Mouse (Mus musculus) embryonic facial prominence, embryonic 14.5 days (tissue): ENCODE data around the gene Sec14l4. TPM values are rescaled to one million over a fixed set of nuclear protein-coding genes. Genes with fewer than 3 reads are reported as not detected.

Experiments
- ATAC-seq: fragments of 200-750 bp; cut with Nextera tagmentation; 2 replicates; pipeline ENCODE4 v1.8.0; 2017; ENCODE audit warnings: low read depth, moderate number of reproducible peaks, moderate TSS enrichment
- DNase-seq: peaks from one replicate; pipeline ENCODE4 v3.0.0-alpha.2; 2015; ENCODE audit warnings: low spot score
- H3K27ac ChIP-seq: fragments of 300-500 bp; sonication (generic); replicated peaks from 2 replicates; pipeline ENCODE4 v1.5.1; 2014; ENCODE audit warnings: low read depth, mild to moderate bottlenecking, low read length, moderate library complexity
- H3K27me3 ChIP-seq: fragments of 300-500 bp; sonication (generic); replicated peaks from 2 replicates; pipeline ENCODE4 v1.6.1; 2014; ENCODE audit warnings: low read length; ENCODE audit not compliant: control insufficient read depth, insufficient read depth
- H3K36me3 ChIP-seq: fragments of 300-500 bp; sonication (generic); 2 replicates; pipeline ENCODE4 v1.6.1; 2014; ENCODE audit warnings: low read length, mixed read lengths; ENCODE audit not compliant: control insufficient read depth, insufficient read depth
- H3K4me1 ChIP-seq: fragments of 300-500 bp; sonication (generic); 2 replicates; pipeline ENCODE4 v1.6.1; 2014; ENCODE audit warnings: antibody characterized with exemption, low read length; ENCODE audit not compliant: control insufficient read depth, insufficient read depth
- H3K4me2 ChIP-seq: fragments of 300-500 bp; sonication (generic); 2 replicates; pipeline ENCODE4 v1.6.1; 2014; ENCODE audit warnings: low read depth, mild to moderate bottlenecking, low read length, moderate library complexity, mixed read lengths
- H3K4me3 ChIP-seq: fragments of 300-500 bp; sonication (generic); 2 replicates; pipeline ENCODE4 v1.5.1; 2014; ENCODE audit warnings: low read depth, mild to moderate bottlenecking, low read length
- H3K9ac ChIP-seq: fragments of 300-500 bp; sonication (generic); 2 replicates; pipeline ENCODE4 v1.6.1; 2014; ENCODE audit warnings: low read depth, mild to moderate bottlenecking, low read length, moderate library complexity, mixed read lengths
- H3K9me3 ChIP-seq: fragments of 300-500 bp; sonication (generic); 2 replicates; pipeline ENCODE4 v1.6.1; 2016; ENCODE audit warnings: low read length; ENCODE audit not compliant: control insufficient read depth
- WGBS: fragments of 180-500 bp; shearing (Covaris S2); extraction: QIAGEN DNeasy Blood & Tissue Kit; methylation state at CpG from one replicate; pipeline ENCODE4 v1.1.7; 2014; 5-methylcytosine and 5-hydroxymethylcytosine counted together
- polyA plus RNA-seq: library from polyadenylated mRNA; unstranded; fragments of >200 nt; fragmentation: Nextera tagmentation; extraction: Ambion mirVana; gene quantifications from 2 replicates; pipeline ENCODE4 v1.2.1, GENCODE M21; 2014

Gene Sec14l4
- polyA plus RNA-seq, 1 experiment from 2014 or later, result 0.29 TPM

DNA sequence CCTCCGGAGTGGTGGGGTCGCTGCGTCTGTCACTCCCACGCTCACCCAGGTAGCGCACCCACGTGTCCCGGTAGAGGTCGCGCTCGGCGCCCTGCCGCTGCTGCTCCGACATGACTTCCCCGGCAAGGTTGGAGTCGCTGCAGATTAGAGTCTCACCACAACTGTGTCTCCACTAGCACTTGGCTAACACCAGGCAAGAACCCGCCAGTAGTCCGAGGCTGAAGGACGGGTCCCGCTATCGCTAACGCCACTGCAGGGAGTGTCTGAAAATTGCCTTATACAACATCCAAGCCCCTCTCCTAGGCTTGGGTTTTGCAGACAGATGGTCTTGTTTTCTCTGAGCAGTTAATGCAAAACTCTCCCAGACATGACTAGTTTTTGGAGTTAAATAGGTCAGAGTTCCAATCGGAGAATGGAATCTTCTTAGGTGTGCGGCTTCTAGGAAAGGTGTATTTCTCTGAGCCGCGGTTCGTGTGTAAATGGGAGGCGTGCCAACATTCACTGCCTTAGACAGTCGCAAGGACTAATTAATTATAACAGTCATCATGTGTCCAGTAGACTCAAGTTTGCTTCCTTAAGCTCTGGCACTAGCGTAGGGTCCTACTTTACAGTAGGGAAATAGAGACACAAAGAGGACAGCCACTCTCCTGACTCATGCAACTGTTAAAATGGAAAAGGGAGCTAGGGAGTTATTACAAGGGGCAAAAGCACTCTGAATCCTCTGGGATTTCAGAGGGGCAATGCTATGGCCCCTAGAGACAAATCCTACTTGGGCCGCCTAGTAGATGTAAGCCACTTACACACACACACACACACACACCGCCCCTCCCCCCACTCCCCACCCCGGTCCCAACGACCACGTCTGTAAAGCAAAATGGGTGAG, 64.2 kb downstream of the Sec14l4 start, which contains the start of gene Mtfp1:
Gene Mtfp1 (minus strand): TSS at position 275 of the 883 bp plus-strand sequence.
- 11% methylated on average over 23 of the region's 34 CpGs for WGBS
- DNase-seq (peak; percentile 80), ATAC-seq (peak; percentile 22; the same call in 1 of the 2 replicates)
- Histone ChIP-seq H3K27me3 (no peaks in the 10 kb centered on the region), H3K4me3 (peak within 1 kb of the TSS; percentile 57), H3K4me1 (peaks cover 17% of the 10 kb centered on the region), H3K4me2 (peak within 1 kb of the TSS; percentile 86), H3K9me3 (peaks cover 4% of the 10 kb centered on the region; the same call in 1 of the 2 replicates), H3K9ac (peak within 1 kb of the TSS; percentile 64), H3K27ac (peak within 1 kb of the TSS; percentile 80), H3K36me3 (no peaks in the 10 kb centered on the region)

DNA sequence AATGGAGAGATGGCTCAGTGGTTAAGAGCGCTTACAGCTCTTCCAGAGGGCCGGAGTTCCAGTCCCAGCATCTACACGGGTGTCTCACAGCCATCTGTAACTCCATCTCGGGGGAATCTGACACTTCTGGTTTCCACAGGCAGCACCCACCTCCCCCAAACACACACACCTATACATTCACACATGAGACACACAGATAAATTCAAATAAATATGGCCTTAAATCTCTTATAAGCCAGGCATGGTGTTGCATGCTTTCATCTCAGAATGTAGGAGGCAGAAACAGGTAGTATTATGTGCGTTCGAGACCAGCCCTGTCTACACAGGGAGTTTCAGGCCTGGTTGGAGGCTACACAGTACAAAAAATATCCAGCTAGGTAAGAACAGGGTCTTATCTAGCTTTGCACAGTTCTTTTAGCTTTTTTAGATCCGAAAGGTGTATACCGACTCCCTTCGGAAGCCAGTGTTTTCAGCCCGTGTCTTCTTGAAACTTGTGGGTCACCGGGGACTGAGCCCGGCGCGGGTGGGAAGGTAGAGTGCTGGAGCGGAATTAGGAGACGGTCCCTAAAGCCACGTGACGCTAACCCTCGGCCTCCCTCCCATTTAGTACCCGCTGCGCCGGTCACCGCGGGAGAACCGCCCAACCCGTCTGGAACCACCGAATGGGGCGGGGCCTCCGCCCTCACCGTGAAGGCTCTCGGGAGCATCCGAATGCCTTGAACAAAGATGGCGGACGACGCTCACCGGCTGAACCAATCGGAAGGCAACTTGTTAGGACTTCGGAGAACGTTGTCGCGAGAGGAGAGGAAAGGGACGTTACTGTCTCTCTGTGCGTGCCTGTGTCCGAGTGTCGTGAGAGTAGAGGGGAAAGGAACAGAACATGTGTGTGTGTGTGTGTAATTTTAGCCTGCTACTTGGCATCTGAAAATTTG, 65.1 kb downstream of the Sec14l4 start:
- Histone ChIP-seq H3K4me1 (peaks cover 17% of the 10 kb centered on the region), H3K27ac (peak overlapping the region; percentile 84), H3K9me3 (no peaks in the 10 kb centered on the region), H3K4me3 (peak overlapping the region; percentile 57), H3K27me3 (no peaks in the 10 kb centered on the region), H3K4me2 (peak overlapping the region; percentile 86), H3K36me3 (no peaks in the 10 kb centered on the region), H3K9ac (peak overlapping the region; percentile 85)
- peak; percentile 100 for DNase-seq
- 2% methylated on average over 45 of the region's 45 CpGs for WGBS
- peak; percentile 95 for ATAC-seq

DNA sequence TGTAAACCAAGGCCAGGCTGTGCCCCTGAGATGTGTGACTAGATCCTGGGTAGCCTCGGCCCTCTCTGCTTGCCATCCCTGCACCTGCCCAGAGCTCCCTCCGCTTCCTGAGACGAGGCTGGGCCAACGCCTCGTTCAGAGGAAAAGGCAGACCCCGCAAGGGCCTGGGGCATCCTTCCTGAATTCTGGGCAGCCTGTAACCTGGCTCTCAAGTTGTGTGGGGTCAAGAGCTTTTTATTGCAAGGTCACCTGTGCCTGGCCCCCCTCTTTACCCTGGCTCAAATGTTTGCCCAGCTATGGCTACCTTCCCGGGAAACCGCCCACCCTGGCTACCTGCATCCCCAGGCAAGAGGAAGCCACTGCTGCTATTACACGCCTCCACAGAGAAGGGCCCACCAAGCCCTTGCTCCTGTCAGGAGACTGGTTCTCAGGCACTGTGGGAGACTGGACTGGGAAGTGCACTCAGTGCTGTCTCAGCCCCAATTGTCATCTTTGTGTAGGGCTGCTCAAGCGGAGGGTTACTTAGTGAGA, 65.9 kb downstream of the Sec14l4 start:
- Histone ChIP-seq H3K9ac (peak overlapping the region; percentile 85), H3K4me1 (peaks cover 17% of the 10 kb centered on the region), H3K4me2 (peak overlapping the region; percentile 86), H3K36me3 (no peaks in the 10 kb centered on the region), H3K4me3 (peak overlapping the region; percentile 57), H3K9me3 (no peaks in the 10 kb centered on the region), H3K27ac (peak overlapping the region; percentile 84), H3K27me3 (no peaks in the 10 kb centered on the region)
- DNase-seq (no peak), ATAC-seq (no peak)
- 33% methylated on average over 9 of the region's 10 CpGs for WGBS

Other genes starting within 250 kb of the Sec14l4 start
- gene Osbp2, start 167.6 kb upstream of the Sec14l4 start, polyA plus RNA-seq, result 0.93 and 1.3 TPM in 2 replicates
- gene 4921536K21Rik, start 136.4 kb upstream of the Sec14l4 start, polyA plus RNA-seq, result 0.17 and 0.21 TPM in 2 replicates
- 10.0 and 10.5 TPM in 2 replicates for gene Dusp18, start 136.2 kb upstream of the Sec14l4 start, polyA plus RNA-seq
- 5.8 and 6.4 TPM in 2 replicates for gene Slc35e4, start 116.8 kb upstream of the Sec14l4 start, polyA plus RNA-seq
- gene Tcn2, start 99.3 kb upstream of the Sec14l4 start, polyA plus RNA-seq, result 49.0 and 50.4 TPM in 2 replicates
- 59.7 and 62.9 TPM in 2 replicates for gene Pes1, start 67.5 kb upstream of the Sec14l4 start, polyA plus RNA-seq
- not detected in 2 replicates for gene 4930556J24Rik, start 54.7 kb upstream of the Sec14l4 start, polyA plus RNA-seq
- 3.2 and 3.3 TPM in 2 replicates for gene Gal3st1, start 47.8 kb upstream of the Sec14l4 start, polyA plus RNA-seq
- 1.7 and 6.8 TPM in 2 replicates for gene Sec14l3, start 33.4 kb downstream of the Sec14l4 start, polyA plus RNA-seq
- 7.5 and 8.1 TPM in 2 replicates for gene Mtfp1, start 64.0 kb downstream of the Sec14l4 start, polyA plus RNA-seq
- gene Sec14l2, start 92.0 kb downstream of the Sec14l4 start, polyA plus RNA-seq, result 2.2 and 3.2 TPM in 2 replicates
- 34.8 and 36.5 TPM in 2 replicates for gene Rnf215, start 103.7 kb downstream of the Sec14l4 start, polyA plus RNA-seq
- 6.1 and 6.7 TPM in 2 replicates for gene Ccdc157, start 128.8 kb downstream of the Sec14l4 start, polyA plus RNA-seq
- 51.4 and 54.0 TPM in 2 replicates for gene Sf3a1, start 128.9 kb downstream of the Sec14l4 start, polyA plus RNA-seq
- gene Tbc1d10a, start 155.3 kb downstream of the Sec14l4 start, polyA plus RNA-seq, result 30.6 and 31.0 TPM in 2 replicates
- 11.5 and 12.7 TPM in 2 replicates for gene Castor1, start 186.8 kb downstream of the Sec14l4 start, polyA plus RNA-seq
- 0.12 and 0.17 TPM in 2 replicates for gene Osm, start 205.0 kb downstream of the Sec14l4 start, polyA plus RNA-seq
- 0.57 and 0.67 TPM in 2 replicates for gene Lif, start 226.1 kb downstream of the Sec14l4 start, polyA plus RNA-seq